Mouse (Mus musculus) olfactory bulb, adult 2 months (tissue): ENCODE results near the gene Naa38.

Experiments
- CTCF ChIP-seq: fragments of 200-500 bp; IDR thresholded peaks from 2 replicates; pipeline ENCODE4 v1.5.1; 2012; ENCODE audit warnings: low read depth, mild to moderate bottlenecking, low read length, moderate library complexity; ENCODE audit not compliant: insufficient read depth
- POLR2A ChIP-seq: fragments of 200-500 bp; IDR thresholded peaks from 2 replicates; pipeline ENCODE4 v1.6.1; 2012; ENCODE audit warnings: mild to moderate bottlenecking, low read depth, low read length, moderate library complexity; ENCODE audit not compliant: insufficient read depth

GRCm38 (mm10) chr11:69365722-69366121, 29.6 kb upstream of the Naa38 start:
- TF ChIP-seq POLR2A: no peak
- no peak for TF ChIP-seq CTCF
